Mouse (Mus musculus): ENCODE data around the gene Plekha1. TPM values are rescaled to one million over a fixed set of nuclear protein-coding genes. Genes with fewer than 3 reads are reported as not detected.

Plekha1 gene
- polyA plus RNA-seq (2012; fragmentation: generic; extraction: Trizol) = 9.9 TPM
- long read RNA-seq, experiment 1, partial matches to known transcripts = 2 of 12 reads
- long read RNA-seq, experiment 1, other reads (novel, unspliced or antisense) = 8 of 12 reads
- long read RNA-seq, experiment 2, transcript Plekha1-203 (13 exons, 3,777 nt) = major isoform, 32 of 246 reads
- long read RNA-seq, experiment 2, transcript Plekha1-202 (13 exons, 2,301 nt) = minor isoform, 29 of 246 reads
- long read RNA-seq, experiment 2, partial matches to known transcripts = 5 of 246 reads
- long read RNA-seq, experiment 2, other reads (novel, unspliced or antisense) = 180 of 246 reads

GRCm38 (mm10) chr7:130865613-130866591 is at the start of gene Plekha1:
TSS of gene Plekha1 (plus strand) at chr7:130865756.
- no peaks in the 10 kb centered on the region for H3K36me3 ChIP-seq (ENCODE audit: control insufficient read depth, insufficient read depth)
- H3ac ChIP-seq (ENCODE audit: control insufficient read depth, insufficient read length, low read depth) = peak within 1 kb of the TSS; percentile 88
- H3K4me3 ChIP-seq (ENCODE audit: insufficient read depth, poor library complexity, severe bottlenecking) = peak within 1 kb of the TSS; percentile 83
- peaks cover 45% of the 10 kb centered on the region for H3K79me2 ChIP-seq (ENCODE audit: control insufficient read depth, insufficient read depth)
- no peak for TF ChIP-seq CTCF (IDR thresholded peaks at IDR 0.05; ENCODE audit: control insufficient read depth, insufficient read depth, insufficient read length)
- peak; percentile 57 for TF ChIP-seq MAX (IDR thresholded peaks at IDR 0.05)
- TF ChIP-seq FOSL1 (IDR thresholded peaks at IDR 0.05; ENCODE audit: insufficient read depth, low read length, poor library complexity, severe bottlenecking) = no peak
- TF ChIP-seq MYOD1 (IDR thresholded peaks at IDR 0.05; ENCODE audit: control insufficient read depth, insufficient read length, low read depth) = no peak
- TF ChIP-seq CEBPB (IDR thresholded peaks at IDR 0.05; ENCODE audit: low read depth) = no peak
- TF ChIP-seq MYOG (IDR thresholded peaks at IDR 0.05; ENCODE audit: control insufficient read depth, extremely low read depth, insufficient read length) = no peak
- TF ChIP-seq USF1 (IDR thresholded peaks at IDR 0.05; ENCODE audit: low read depth) = no peak
- peaks cover 17% of the 10 kb centered on the region for H3K79me3 ChIP-seq (ENCODE audit: low read depth)
- no peaks in the 10 kb centered on the region for H3K27me3 ChIP-seq (ENCODE audit: control insufficient read depth, insufficient read depth, insufficient read length)

GRCm38 (mm10) chr7:130816243-130816642 is 49.3 kb upstream of the Plekha1 start:
- Histone ChIP-seq H3K4me3 (ENCODE audit: insufficient read depth, poor library complexity, severe bottlenecking) (no peak overlapping the region), H3K79me3 (ENCODE audit: low read depth) (no peaks in the 10 kb centered on the region), H3K36me3 (ENCODE audit: control insufficient read depth, insufficient read depth) (no peaks in the 10 kb centered on the region), H3K79me2 (ENCODE audit: control insufficient read depth, insufficient read depth) (no peaks in the 10 kb centered on the region), H3ac (ENCODE audit: control insufficient read depth, insufficient read length, low read depth) (no peak overlapping the region), H3K27me3 (ENCODE audit: control insufficient read depth, insufficient read depth, insufficient read length) (no peaks in the 10 kb centered on the region)
- TF ChIP-seq FOSL1 (IDR thresholded peaks at IDR 0.05; ENCODE audit: insufficient read depth, low read length, poor library complexity, severe bottlenecking) = no peak

- TF ChIP-seq CEBPB (IDR thresholded peaks at IDR 0.05; ENCODE audit: low read depth) = no peak
- TF ChIP-seq FOSL1 (IDR thresholded peaks at IDR 0.05; ENCODE audit: insufficient read depth, low read length, poor library complexity, severe bottlenecking) = no peak
- no peak for TF ChIP-seq MYOG (IDR thresholded peaks at IDR 0.05; ENCODE audit: control insufficient read depth, extremely low read depth, insufficient read length)
- no peak for TF ChIP-seq USF1 (IDR thresholded peaks at IDR 0.05; ENCODE audit: low read depth)
- no peak for TF ChIP-seq MYOD1 (IDR thresholded peaks at IDR 0.05; ENCODE audit: control insufficient read depth, insufficient read length, low read depth)
- TF ChIP-seq MAX (IDR thresholded peaks at IDR 0.05) = no peak
- TF ChIP-seq CTCF (IDR thresholded peaks at IDR 0.05; ENCODE audit: control insufficient read depth, insufficient read depth, insufficient read length) = no peak
- Histone ChIP-seq H3K4me3 (ENCODE audit: insufficient read depth, poor library complexity, severe bottlenecking) (no peak overlapping the region), H3K36me3 (ENCODE audit: control insufficient read depth, insufficient read depth) (no peaks in the 10 kb centered on the region), H3K79me3 (ENCODE audit: low read depth) (no peaks in the 10 kb centered on the region), H3ac (ENCODE audit: control insufficient read depth, insufficient read length, low read depth) (no peak overlapping the region), H3K79me2 (ENCODE audit: control insufficient read depth, insufficient read depth) (no peaks in the 10 kb centered on the region), H3K27me3 (ENCODE audit: control insufficient read depth, insufficient read depth, insufficient read length) (no peaks in the 10 kb centered on the region)
Measured at GRCm38 (mm10) chr7:130818813-130819212, 46.7 kb upstream of the Plekha1 start.

GRCm38 (mm10) chr7:130819624-130820023 is 45.9 kb upstream of the Plekha1 start:
- Histone ChIP-seq H3K27me3 (ENCODE audit: control insufficient read depth, insufficient read depth, insufficient read length) (no peaks in the 10 kb centered on the region), H3K36me3 (ENCODE audit: control insufficient read depth, insufficient read depth) (no peaks in the 10 kb centered on the region)

GRCm38 (mm10) chr7:130823992-130824391 is 41.6 kb upstream of the Plekha1 start:
- TF ChIP-seq FOSL1 (IDR thresholded peaks at IDR 0.05; ENCODE audit: insufficient read depth, low read length, poor library complexity, severe bottlenecking) (no peak), MYOD1 (IDR thresholded peaks at IDR 0.05; ENCODE audit: control insufficient read depth, insufficient read length, low read depth) (no peak), MAX (IDR thresholded peaks at IDR 0.05) (no peak), CEBPB (IDR thresholded peaks at IDR 0.05; ENCODE audit: low read depth) (no peak), MYOG (IDR thresholded peaks at IDR 0.05; ENCODE audit: control insufficient read depth, extremely low read depth, insufficient read length) (no peak), USF1 (IDR thresholded peaks at IDR 0.05; ENCODE audit: low read depth) (no peak), CTCF (IDR thresholded peaks at IDR 0.05; ENCODE audit: control insufficient read depth, insufficient read depth, insufficient read length) (no peak)
- no peaks in the 10 kb centered on the region for H3K79me2 ChIP-seq (ENCODE audit: control insufficient read depth, insufficient read depth)
- H3K27me3 ChIP-seq (ENCODE audit: control insufficient read depth, insufficient read depth, insufficient read length) = no peaks in the 10 kb centered on the region
- no peaks in the 10 kb centered on the region for H3K79me3 ChIP-seq (ENCODE audit: low read depth)
- no peaks in the 10 kb centered on the region for H3K36me3 ChIP-seq (ENCODE audit: control insufficient read depth, insufficient read depth)
- H3K4me3 ChIP-seq (ENCODE audit: insufficient read depth, poor library complexity, severe bottlenecking) = no peak overlapping the region
- no peak overlapping the region for H3ac ChIP-seq (ENCODE audit: control insufficient read depth, insufficient read length, low read depth)

More at GRCm38 (mm10) chr7:130819624-130820023, 45.9 kb upstream of the Plekha1 start:
- Histone ChIP-seq H3ac (ENCODE audit: control insufficient read depth, insufficient read length, low read depth) (no peak overlapping the region), H3K4me3 (ENCODE audit: insufficient read depth, poor library complexity, severe bottlenecking) (no peak overlapping the region), H3K79me2 (ENCODE audit: control insufficient read depth, insufficient read depth) (no peaks in the 10 kb centered on the region), H3K79me3 (ENCODE audit: low read depth) (no peaks in the 10 kb centered on the region)
- TF ChIP-seq FOSL1 (IDR thresholded peaks at IDR 0.05; ENCODE audit: insufficient read depth, low read length, poor library complexity, severe bottlenecking) (no peak), MAX (IDR thresholded peaks at IDR 0.05) (no peak), USF1 (IDR thresholded peaks at IDR 0.05; ENCODE audit: low read depth) (no peak), MYOG (IDR thresholded peaks at IDR 0.05; ENCODE audit: control insufficient read depth, extremely low read depth, insufficient read length) (no peak), CTCF (IDR thresholded peaks at IDR 0.05; ENCODE audit: control insufficient read depth, insufficient read depth, insufficient read length) (no peak), MYOD1 (IDR thresholded peaks at IDR 0.05; ENCODE audit: control insufficient read depth, insufficient read length, low read depth) (no peak), CEBPB (IDR thresholded peaks at IDR 0.05; ENCODE audit: low read depth) (no peak)

All from C2C12 (cell line).